Mouse (Mus musculus) adrenal gland, adult (tissue): ENCODE results near the gene Gpr4.

ENCODE experiments used
- DNase-seq, 2 experiments: peaks; one replicate each; pipeline ENCODE4 v3.0.0; 2022 to 2023; ENCODE audit warnings: low spot score in 1 of 2; ENCODE audit not compliant: inconsistent age in 2 of 2

Gpr4 gene

DNA sequence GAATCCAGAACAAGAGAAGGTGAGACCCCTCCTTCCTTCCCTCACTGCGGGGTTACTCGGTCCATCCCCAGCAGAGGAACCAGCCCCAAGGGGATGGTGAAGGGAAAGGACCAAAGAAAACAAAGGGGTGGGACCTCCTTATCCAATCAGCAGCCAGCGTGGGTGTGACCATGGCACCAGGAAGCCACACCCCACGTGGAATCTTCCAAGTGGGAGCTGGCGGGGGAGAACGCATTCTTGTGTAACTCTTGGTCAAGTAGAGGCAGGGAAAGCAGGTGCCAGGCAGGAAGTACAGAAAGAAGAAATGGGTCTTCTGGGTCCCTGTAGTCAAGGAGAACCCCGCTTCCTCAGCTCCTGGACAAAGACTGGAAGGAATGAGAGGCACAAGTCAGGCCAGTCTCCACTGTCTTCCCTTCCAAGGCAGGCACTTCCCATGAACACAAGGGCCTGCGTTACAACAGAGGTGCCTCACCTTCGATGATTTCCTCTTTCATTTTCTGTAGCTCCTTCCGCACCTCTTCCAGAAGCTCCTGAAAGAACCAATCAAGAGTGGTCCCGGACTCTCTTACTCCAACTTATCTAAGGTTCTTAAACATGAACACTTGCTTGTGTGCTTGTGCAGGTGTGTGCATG lies 45.2 kb downstream of the Gpr4 start:
- peak; percentile 62 to 87 for DNase-seq

DNA sequence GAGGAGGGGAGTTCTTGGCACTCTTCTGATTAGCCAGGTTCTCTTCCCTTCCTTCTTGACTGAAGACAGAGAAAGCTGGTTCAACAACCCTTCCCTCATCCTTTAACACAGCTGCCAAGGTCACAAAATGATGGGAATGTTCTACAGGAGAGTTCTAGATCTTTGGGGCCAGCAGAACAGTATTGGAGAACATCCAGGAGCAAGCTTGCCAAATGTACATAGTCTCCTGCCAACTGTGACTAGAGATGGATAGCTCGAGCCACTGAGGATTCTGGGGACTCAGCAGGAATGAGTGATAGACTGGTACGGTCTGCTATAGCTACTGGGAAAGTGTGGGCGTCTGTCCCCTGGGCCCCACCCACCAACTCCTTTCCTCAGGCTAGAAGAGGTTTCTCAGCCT lies 46.0 kb downstream of the Gpr4 start:
- DNase-seq, result peak in 1 of 2 experiments; percentile 61

- peak in 1 of 2 experiments; percentile 45 for DNase-seq
Observed at GRCm38 (mm10) chr7:19265147-19265546, 52.8 kb downstream of the Gpr4 start.

DNA sequence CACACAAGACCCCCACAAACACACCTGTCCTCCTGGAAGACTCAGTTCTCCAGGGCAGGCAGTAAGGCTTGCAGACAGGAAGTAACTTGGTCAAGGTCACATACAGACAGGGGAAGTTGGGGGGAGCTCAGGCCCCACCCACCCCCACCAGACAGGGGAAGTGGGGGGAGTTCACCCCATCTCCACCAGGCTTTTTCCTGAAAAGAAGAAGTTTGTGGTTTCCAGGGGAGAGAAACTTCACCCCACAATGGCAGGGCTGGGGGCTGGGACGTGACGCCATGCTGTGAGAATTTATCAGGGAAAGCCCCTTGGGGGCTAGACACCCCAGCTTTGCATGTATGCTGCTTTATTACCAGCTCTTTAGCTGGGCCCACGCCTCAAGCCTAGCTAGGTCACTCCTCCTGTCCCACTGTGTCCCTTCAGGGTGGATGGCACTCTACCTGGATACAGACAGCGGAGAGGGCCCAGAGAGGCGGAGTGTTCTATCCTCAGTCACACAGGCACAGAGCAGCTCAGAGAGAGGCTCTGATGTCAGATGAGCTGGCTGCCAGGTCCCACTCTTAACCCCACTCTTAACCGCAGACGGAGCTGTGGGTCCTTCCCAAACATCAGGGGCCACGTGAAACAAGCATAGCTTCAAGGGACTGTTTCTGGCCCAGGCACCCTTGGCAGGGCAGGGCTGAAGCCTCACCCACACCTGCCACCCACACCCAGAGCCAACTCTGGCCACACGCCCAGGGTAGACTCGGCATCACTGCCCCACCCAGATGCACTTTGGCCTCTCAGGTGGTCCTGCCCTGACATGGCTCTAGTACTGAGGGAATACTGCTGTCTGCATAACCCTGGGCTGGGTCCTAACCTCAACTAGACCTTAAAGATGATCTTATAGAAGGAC lies 53.8 kb downstream of the Gpr4 start:
- peak in 1 of 2 experiments; percentile 49 for DNase-seq

DNA sequence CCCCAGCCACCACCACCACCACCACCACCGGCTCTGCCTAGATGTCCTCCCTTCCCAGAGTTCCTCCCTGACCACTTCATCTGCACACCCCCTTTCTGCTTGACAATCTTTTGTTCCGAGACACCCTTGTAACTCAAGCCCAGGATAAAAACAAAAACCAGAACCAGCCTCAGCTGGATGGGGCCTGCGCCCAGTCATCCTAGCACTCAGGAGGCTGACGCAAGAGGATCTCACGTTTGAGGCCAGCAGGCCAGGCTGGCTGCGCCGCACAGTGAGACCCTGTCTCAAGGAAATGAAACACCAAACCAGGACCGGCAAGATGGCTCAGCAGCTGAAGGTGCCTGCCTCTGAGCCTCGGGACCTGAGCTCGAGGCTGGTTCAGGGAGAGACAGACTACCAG lies 54.7 kb downstream of the Gpr4 start:
- no peak for DNase-seq

DNA sequence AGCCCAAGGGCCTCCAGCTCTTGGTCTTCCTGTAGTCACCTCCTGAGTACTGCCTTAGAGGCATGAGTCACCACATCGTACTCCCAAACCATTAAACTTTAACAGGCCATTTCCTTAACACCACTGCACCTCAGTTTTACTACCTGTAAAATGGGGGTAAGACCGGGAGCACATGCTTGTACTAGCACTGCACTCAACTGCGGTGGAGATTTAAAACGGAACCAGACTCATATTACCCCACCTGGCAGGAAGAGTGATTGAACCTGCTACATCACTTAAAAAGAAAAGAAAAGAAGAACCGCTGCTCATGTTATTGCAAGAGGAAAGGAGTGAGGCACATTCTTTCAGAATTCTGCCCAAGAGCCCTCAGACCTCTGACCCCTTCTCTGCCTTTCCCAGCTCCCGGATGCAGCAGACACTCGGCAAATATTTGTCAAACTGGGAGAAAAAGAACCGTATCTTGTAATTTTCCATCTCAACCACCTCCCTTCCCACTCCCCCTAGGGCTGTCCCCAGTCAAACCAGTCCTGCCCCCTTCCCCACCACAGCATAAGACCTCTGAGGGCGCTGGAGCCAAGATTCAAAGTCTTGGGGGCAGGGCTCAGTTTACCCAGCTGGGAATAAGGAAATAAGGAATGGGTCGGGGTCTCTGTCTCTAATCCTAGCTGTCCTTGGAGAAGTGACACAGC lies 56.8 kb downstream of the Gpr4 start:
- peak; percentile 30 to 83 for DNase-seq

GRCm38 (mm10) chr7:19269721-19270441 lies 57.5 kb downstream of the Gpr4 start:
- peak; percentile 70 to 71 for DNase-seq

DNA sequence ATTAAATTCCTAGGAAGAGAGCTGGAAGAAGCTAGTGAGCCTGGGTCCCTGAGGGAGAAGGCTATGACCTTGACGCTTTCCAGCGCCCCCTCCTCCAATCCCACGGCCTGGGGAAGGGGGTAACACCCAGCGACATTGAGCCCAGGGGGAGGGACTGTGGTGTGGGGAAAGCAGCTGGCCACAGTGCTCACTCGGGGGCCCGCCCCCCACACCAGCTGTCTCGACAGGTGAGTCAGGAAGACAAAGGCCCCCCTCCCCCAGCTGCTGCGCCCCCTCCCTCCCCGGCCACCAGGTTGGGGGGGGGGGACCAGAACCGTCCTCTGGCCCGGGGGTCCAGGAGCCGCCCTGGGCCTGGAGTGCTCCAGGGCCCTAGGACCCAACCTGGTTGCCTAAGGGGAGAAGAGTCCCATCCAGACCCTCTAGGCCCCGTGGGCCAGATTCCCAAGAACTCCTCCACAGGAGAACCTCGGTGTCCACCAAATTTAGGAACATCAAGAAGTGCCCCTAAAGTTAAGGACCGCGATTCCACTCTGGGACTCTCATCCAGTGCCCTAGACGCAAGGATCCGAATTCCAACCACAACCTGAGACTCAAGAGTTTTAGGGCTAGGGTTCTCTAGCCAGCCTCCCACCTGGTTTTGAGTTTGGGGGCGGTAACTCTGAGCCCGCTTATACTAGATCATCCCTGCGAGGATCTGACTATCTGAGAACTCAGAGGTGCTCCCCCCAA lies 58.3 kb downstream of the Gpr4 start:
- peak in 1 of 2 experiments; percentile 69 for DNase-seq

- DNase-seq, result peak; percentile 89 to 97
Observed at GRCm38 (mm10) chr7:19271238-19272172, 59.2 kb downstream of the Gpr4 start, which contains the start of gene Vasp. Vasp (minus strand) TSS chr7:19271817.

DNA sequence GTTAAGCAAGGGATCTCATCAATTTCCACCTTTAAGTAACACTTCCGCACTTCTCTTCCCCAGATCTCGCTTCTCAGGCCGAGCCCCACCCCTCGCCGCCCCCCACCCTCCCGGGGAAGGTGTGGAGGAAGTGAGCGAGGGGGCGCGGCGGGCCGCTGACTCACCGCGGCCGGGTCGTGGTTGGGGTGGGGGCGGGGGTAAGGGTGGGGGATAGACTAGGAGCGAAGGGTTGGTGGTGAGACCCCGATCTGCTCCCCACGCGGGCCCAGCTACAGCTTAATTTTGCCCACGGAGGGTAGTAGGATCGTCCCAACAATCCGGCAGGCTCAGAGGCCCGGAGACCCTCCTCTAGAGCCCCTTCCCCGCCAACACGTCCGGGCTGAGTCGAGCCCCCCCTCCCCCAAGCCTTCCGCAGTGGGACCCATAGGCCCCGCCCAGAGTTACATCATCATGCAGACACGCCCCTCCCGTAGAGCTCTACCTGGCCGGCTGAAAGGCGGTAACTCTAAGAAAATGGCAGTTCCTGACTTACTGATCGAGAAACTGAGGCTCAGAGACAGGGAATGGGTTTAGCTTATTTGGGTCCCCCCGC lies 59.9 kb downstream of the Gpr4 start:
- DNase-seq, result peak; percentile 83 to 95
